24 mouse cellular contexts compared by ENCODE assay signal in genomic region chr11:65185114-65185513, GRCm38 (mm10). TPM values are rescaled to one million over a fixed set of nuclear protein-coding genes. Genes with fewer than 3 reads are reported as not detected.
"Had no signal": no experiment of that assay in that cellular context is flagged by ENCODE, and none has a peak within 500 bp of the region (broad histone marks: within the 10 kb centered on the region; RNA-seq: fewer than 3 reads in every experiment).

No protein-coding gene starts in this region.

- H3K9me3 ChIP-seq: midbrain, embryonic 10.5 days; midbrain, embryonic 12.5 days; neural tube, embryonic 13.5 days; neural tube, embryonic 15.5 days had no signal

- H3K9ac ChIP-seq: lung, embryonic 14.5 days; midbrain, embryonic 12.5 days; neural tube, embryonic 13.5 days; neural tube, embryonic 15.5 days had no signal

- H3K27me3 ChIP-seq: midbrain, embryonic 12.5 days; neural tube, embryonic 13.5 days; neural tube, embryonic 15.5 days had no signal

- H3K4me1 ChIP-seq: midbrain, embryonic 10.5 days; midbrain, embryonic 12.5 days; neural tube, embryonic 13.5 days; neural tube, embryonic 15.5 days had no signal

- H3K27ac ChIP-seq: midbrain, embryonic 10.5 days; midbrain, embryonic 12.5 days; neural tube, embryonic 13.5 days; neural tube, embryonic 15.5 days had no signal

- H3K4me3 ChIP-seq: midbrain, embryonic 10.5 days; midbrain, embryonic 12.5 days; myocyte; neural tube, embryonic 13.5 days; neural tube, embryonic 15.5 days had no signal

- DNase-seq: lung, embryonic 14.5 days; lung, postnatal 10 days; lung, postnatal 4 days; midbrain, embryonic 14.5 days; retina, postnatal 1 day; right cerebral cortex, adult 18-20 months; right cerebral cortex, postnatal 25 days; right cerebral cortex, postnatal 4 days; spleen, adult 18-20 months; thymus, adult 18-20 months; thymus, postnatal 14 days; thymus, postnatal 36 days had no signal

- H3K36me3 ChIP-seq: midbrain, embryonic 10.5 days; midbrain, embryonic 12.5 days; neural tube, embryonic 13.5 days; neural tube, embryonic 15.5 days had no signal

- H3K4me2 ChIP-seq: lung, embryonic 14.5 days; midbrain, embryonic 12.5 days; neural tube, embryonic 13.5 days; neural tube, embryonic 15.5 days had no signal

- ATAC-seq: midbrain, embryonic 16.5 days had no signal

RNA-seq across cellular contexts. Expression of gene Arhgap44, which starts 22.4 kb away (rescaled TPM):
- total RNA-seq: megakaryocyte, adult 5-6 weeks; megakaryocyte-erythroid progenitor cell, adult 5-6 weeks had no signal

RNA-seq across cellular contexts. Expression of gene 1700086D15Rik, which starts 25.4 kb away (rescaled TPM):
- total RNA-seq: megakaryocyte, adult 5-6 weeks; megakaryocyte-erythroid progenitor cell, adult 5-6 weeks had no signal
- polyA plus RNA-seq: midbrain, embryonic 16.5 days; myocyte; neural tube, embryonic 11.5 days; neural tube, embryonic 13.5 days; small intestine, adult 2 months; stomach, embryonic 14.5 days; stomach, embryonic 16.5 days had no signal
